Mouse (Mus musculus) gastrocnemius, adult 8-10 months (tissue): ENCODE measurements at regions not wholly inside any gene's neighbourhood (a gene's known extent, or its start where the extent isn't known, plus 50 kb on each side); places are given as distances from the start of the nearest gene placed in this dataset. TPM values are rescaled to one million over a fixed set of nuclear protein-coding genes. Genes with fewer than 3 reads are reported as not detected.
A peak's percentile ranks its signal among the peaks of the same experiment; 100 is the strongest.

ENCODE experiments used
- DNase-seq, 2 experiments: peaks; one replicate each; pipeline ENCODE4 v3.0.0; 2022; ENCODE audit warnings: low spot score in 2 of 2
- microRNA-seq: library from miRNA; unstranded; fragments of <30 nt; microRNA quantifications from one replicate; pipeline ENCODE4 v1.2.0, GENCODE M21; 2022

DNA sequence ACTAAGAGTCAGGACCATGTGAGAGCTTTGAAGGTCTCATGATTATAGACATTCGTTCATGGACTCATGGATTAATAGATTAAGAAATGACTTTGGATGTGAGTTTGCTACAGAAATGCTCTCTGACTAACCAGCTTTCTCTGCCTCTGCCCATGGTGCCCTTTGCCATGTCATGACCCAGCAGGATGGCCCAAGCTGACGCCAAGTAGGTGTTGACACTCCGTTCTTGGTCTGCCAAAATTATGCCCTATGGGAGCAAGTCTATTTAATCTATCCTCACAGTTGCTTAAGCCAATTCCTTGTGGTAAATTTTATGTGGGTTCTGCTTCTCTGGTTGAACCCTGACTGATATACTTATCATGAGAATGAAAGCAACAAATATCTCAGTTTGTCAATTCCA lies 73.7 kb upstream of the Gm9747 start:
- peak in 1 of 2 experiments; percentile 24 for DNase-seq

DNA sequence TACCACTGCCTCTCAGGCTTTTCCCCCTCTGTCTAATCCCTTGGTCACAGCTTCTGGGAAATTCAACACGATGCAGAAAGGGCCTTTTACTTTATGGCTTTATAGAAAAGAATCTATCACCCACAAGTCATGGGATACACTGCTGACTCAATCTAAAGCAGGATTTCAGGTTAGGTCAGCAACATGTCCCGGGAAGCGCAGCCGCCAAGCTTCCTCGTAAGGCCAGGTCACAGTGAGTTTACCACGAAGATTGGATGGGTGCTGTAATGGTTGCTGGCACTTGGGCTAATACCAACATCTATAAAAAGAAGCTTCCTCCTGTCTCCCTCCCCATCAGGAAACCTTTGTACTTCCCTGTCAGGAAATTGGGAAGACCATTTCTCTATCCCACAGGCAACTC lies 70.0 kb upstream of the Gm9747 start:
- DNase-seq, result peak; percentile 31 to 72

DNA sequence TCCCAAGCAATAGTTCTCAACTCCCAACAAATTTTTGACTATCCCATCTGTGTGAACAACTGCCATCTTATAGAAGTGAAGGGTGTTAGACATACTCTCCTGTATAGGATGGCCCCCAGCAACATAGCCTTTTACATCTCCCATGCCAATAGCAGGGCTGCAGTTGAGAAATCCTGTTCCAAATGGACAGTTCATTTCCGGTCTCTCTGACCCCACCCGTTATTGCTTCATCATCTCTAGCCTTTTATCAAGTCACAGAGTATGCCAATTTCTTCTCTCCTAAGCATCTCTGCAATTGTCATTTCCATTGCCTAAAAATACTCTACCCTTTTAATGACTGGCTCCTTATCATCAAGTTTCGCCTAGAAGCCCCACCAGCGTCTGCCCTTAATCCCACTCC lies 64.8 kb upstream of the Gm9747 start:
- no peak for DNase-seq

DNA sequence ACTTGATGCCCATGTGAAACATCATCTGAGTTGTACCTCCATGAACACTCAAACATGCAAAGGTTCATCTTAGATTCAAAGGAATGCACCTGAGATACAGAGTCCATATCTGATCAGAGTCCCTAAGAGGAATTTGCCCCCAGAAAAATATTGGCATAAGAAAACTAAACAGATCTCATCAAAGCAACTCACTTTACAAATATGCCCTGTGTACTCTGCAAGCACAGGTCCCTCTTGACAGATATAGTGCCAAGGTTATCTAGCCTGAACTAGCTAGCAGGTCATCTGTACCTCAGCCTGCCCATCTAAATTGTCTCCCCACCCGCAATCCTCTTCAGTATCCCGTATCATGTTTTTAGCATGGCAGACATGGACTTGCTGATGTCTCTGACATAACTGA lies 64.0 kb upstream of the Gm9747 start:
- DNase-seq, result no peak

DNA sequence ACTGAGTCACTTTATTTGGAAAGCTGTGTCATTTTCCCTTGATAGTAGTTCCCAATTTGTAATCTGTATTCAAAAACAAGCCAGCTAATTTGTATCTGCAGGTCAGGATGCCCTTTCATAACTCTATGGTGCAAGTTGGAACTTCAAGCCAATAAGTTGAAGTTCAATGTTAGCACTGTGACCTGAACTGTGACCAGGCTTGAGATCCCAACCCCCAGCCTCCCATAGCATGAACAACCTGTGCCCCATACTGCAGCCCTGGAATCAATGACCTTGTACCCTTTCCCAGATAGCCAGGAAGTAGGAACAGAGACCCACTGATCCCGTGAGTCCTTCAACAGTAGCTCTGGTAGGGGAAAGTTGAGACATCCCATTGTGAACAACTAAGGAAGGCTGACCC lies 52.5 kb upstream of the Gm9747 start:
- no peak for DNase-seq

Small RNAs in the stretch of these regions (microRNA-seq; reads per million reads assigned to microRNA genes)
- gene Mir6344, result not detected
